Mouse (Mus musculus): ENCODE data around the gene Clybl. TPM values are rescaled to one million over a fixed set of nuclear protein-coding genes. Genes with fewer than 3 reads are reported as not detected.

Gene Clybl
- polyA plus RNA-seq, 1 experiment from 2014 or later, result 8.1 TPM

GRCm38 (mm10) chr14:122280309-122281071, 99.0 kb downstream of the Clybl start:
- WGBS (ENCODE audit: missing documents), result 90% methylated on average over 21 of the region's 21 CpGs
- Histone ChIP-seq H3K4me3 (ENCODE audit: inconsistent target) (no peak overlapping the region), H3K79me2 (ENCODE audit: inconsistent target) (no peaks in the 10 kb centered on the region), H3K27ac (no peak overlapping the region), H3K36me3 (ENCODE audit: inconsistent target) (no peaks in the 10 kb centered on the region)

DNA sequence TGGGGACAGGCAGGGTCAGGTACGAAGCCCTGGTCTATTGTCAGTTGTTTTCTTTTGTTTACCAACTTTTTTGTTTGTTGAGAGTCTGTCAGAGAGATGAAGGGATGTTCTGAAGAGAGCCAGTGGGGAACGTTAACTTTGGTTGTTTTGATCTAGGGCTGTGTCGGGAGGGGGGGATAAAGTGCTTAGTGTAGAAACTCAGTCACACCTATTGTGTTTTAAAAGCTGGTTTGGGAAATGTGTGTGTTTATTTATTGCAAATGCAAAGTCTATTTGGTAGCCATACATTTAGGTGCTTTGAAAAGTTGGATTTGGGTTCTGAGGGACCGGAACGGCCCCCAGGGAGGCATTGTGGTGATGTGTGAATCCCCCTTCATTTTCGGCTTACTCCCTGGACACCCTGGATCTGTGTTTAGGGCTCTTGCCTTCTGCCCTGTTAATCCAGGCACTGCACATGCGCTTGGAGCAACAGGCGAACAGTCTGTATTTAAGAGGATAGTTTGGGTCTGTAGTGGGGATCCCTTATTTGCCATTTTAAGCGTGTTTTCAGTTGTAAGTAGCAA, 99.6 kb downstream of the Clybl start:
- H3K36me3 ChIP-seq (ENCODE audit: inconsistent target), result no peaks in the 10 kb centered on the region
- 87% methylated on average over 9 of the region's 9 CpGs for WGBS (ENCODE audit: missing documents)

GRCm38 (mm10) chr14:122283959-122284358, 102.5 kb downstream of the Clybl start:
- Histone ChIP-seq H3K36me3 (ENCODE audit: inconsistent target) (no peaks in the 10 kb centered on the region), H3K4me3 (ENCODE audit: inconsistent target) (no peak overlapping the region), H3K79me2 (ENCODE audit: inconsistent target) (no peaks in the 10 kb centered on the region), H3K27ac (no peak overlapping the region)
- WGBS (ENCODE audit: missing documents), result 94% methylated on average over 5 of the region's 5 CpGs

More for the DNA sequence above, 99.6 kb downstream of the Clybl start:
- Histone ChIP-seq H3K27ac (no peak overlapping the region), H3K4me3 (ENCODE audit: inconsistent target) (no peak overlapping the region), H3K79me2 (ENCODE audit: inconsistent target) (no peaks in the 10 kb centered on the region)

- Histone ChIP-seq H3K79me2 (ENCODE audit: inconsistent target) (no peaks in the 10 kb centered on the region), H3K4me3 (ENCODE audit: inconsistent target) (no peak overlapping the region), H3K36me3 (ENCODE audit: inconsistent target) (no peaks in the 10 kb centered on the region), H3K27ac (no peak overlapping the region)
- WGBS (ENCODE audit: missing documents), result 40% methylated on average over 4 of the region's 4 CpGs
These were observed 114.9 kb downstream of the Clybl start for GRCm38 (mm10) chr14:122296399-122296798.

- 17% methylated on average over 1 of the region's 2 CpGs for WGBS (ENCODE audit: missing documents)
- Histone ChIP-seq H3K4me3 (ENCODE audit: inconsistent target) (no peak overlapping the region), H3K79me2 (ENCODE audit: inconsistent target) (no peaks in the 10 kb centered on the region), H3K36me3 (ENCODE audit: inconsistent target) (no peaks in the 10 kb centered on the region), H3K27ac (no peak overlapping the region)
These were observed 115.4 kb downstream of the Clybl start for GRCm38 (mm10) chr14:122296864-122297263.

- Histone ChIP-seq H3K36me3 (ENCODE audit: inconsistent target) (no peaks in the 10 kb centered on the region), H3K27ac (no peak overlapping the region), H3K79me2 (ENCODE audit: inconsistent target) (no peaks in the 10 kb centered on the region), H3K4me3 (ENCODE audit: inconsistent target) (no peak overlapping the region)
- WGBS (ENCODE audit: missing documents), result 94% methylated on average over 11 of the region's 11 CpGs
These were observed 116.0 kb downstream of the Clybl start for GRCm38 (mm10) chr14:122297386-122298109.

- Histone ChIP-seq H3K27ac (no peak overlapping the region), H3K79me2 (ENCODE audit: inconsistent target) (no peaks in the 10 kb centered on the region), H3K36me3 (ENCODE audit: inconsistent target) (no peaks in the 10 kb centered on the region), H3K4me3 (ENCODE audit: inconsistent target) (no peak overlapping the region)
- 89% methylated on average over 11 of the region's 11 CpGs for WGBS (ENCODE audit: missing documents)
These were observed 118.8 kb downstream of the Clybl start for GRCm38 (mm10) chr14:122300261-122300660.

DNA sequence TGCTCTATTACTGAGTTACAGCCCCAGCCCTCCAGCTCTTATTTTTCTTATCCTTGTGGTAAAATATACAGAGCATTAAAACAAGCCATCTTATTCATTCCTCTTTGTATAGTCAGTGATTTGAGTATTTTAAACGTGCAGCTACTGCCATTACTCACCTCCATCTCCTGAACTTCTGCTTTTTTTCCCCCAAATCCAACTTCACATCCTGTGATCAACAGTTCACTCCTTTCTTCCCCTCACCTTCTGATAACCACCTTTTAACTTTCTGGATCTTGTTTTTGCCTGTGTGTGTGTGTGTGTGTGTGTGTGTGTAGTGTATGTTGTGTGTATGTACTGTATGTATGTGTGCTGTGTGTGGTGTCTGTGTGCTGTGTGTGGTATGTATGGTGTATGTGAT, 122.3 kb downstream of the Clybl start:
- H3K27ac ChIP-seq, result no peak overlapping the region
- no peaks in the 10 kb centered on the region for H3K36me3 ChIP-seq (ENCODE audit: inconsistent target)
- 0% methylated on average over 1 of the region's 1 CpGs for WGBS (ENCODE audit: missing documents)
- no peaks in the 10 kb centered on the region for H3K79me2 ChIP-seq (ENCODE audit: inconsistent target)
- H3K4me3 ChIP-seq (ENCODE audit: inconsistent target), result no peak overlapping the region

GRCm38 (mm10) chr14:122305132-122305531, 123.6 kb downstream of the Clybl start:
- 90% methylated on average over 8 of the region's 8 CpGs for WGBS (ENCODE audit: missing documents)
- H3K79me2 ChIP-seq (ENCODE audit: inconsistent target), result no peaks in the 10 kb centered on the region

DNA sequence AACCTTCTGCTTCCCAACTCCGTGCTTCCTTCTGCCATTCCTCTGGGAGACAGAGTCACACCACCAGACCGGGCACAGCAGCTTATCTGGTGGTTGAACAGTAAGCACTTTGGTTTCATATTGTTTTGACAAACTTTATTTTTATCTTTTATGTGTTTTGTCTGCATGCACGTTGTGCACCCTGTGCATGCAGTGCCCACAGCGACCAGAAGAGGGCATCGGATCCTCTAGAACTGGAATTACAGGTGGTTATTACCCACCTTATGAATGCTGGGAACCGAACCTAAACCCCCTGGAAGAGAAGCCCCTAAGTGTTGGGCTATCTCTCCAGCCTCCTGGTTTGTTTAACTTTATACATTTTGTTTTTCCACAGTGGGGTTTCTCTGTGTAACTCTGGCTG, 130.9 kb downstream of the Clybl start:
- no peak overlapping the region for H3K27ac ChIP-seq
- H3K79me2 ChIP-seq (ENCODE audit: inconsistent target), result no peaks in the 10 kb centered on the region
- no peaks in the 10 kb centered on the region for H3K36me3 ChIP-seq (ENCODE audit: inconsistent target)
- WGBS (ENCODE audit: missing documents), result 92% methylated on average over 6 of the region's 6 CpGs
- H3K4me3 ChIP-seq (ENCODE audit: inconsistent target), result no peak overlapping the region

More at GRCm38 (mm10) chr14:122305132-122305531, 123.6 kb downstream of the Clybl start:
- no peak overlapping the region for H3K4me3 ChIP-seq (ENCODE audit: inconsistent target)
- no peak overlapping the region for H3K27ac ChIP-seq
- no peaks in the 10 kb centered on the region for H3K36me3 ChIP-seq (ENCODE audit: inconsistent target)

DNA sequence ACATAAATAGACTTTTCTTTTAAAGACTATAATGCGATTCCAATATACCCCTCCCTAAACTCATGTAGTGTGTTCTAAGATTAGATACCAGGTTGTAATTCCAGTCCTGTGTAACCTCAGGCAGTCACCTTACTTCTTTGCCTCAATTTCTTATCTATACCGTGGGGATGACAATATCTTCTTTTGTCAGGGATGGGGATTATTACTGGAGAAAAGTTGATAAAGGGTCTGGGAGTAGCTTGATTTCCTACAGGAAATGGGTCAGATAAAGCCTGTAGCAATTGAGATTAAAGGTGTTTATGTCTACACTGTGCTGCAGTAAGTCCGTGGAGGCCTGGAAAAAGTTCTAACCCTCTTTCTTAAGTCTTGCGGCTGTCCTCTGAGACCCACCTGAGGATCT, 131.8 kb downstream of the Clybl start:
- no peak overlapping the region for H3K4me3 ChIP-seq (ENCODE audit: inconsistent target)
- H3K27ac ChIP-seq, result no peak overlapping the region
- H3K79me2 ChIP-seq (ENCODE audit: inconsistent target), result no peaks in the 10 kb centered on the region
- 95% methylated on average over 4 of the region's 4 CpGs for WGBS (ENCODE audit: missing documents)
- no peaks in the 10 kb centered on the region for H3K36me3 ChIP-seq (ENCODE audit: inconsistent target)

- no peak overlapping the region for H3K4me3 ChIP-seq (ENCODE audit: inconsistent target)
- H3K36me3 ChIP-seq (ENCODE audit: inconsistent target), result no peaks in the 10 kb centered on the region
- no peaks in the 10 kb centered on the region for H3K79me2 ChIP-seq (ENCODE audit: inconsistent target)
- WGBS (ENCODE audit: missing documents), result 95% methylated on average over 12 of the region's 12 CpGs
- no peak overlapping the region for H3K27ac ChIP-seq
These were observed 134.2 kb downstream of the Clybl start for GRCm38 (mm10) chr14:122315743-122316142.

GRCm38 (mm10) chr14:122322136-122322535, 140.6 kb downstream of the Clybl start:
- Histone ChIP-seq H3K79me2 (ENCODE audit: inconsistent target) (no peaks in the 10 kb centered on the region), H3K36me3 (ENCODE audit: inconsistent target) (no peaks in the 10 kb centered on the region), H3K4me3 (ENCODE audit: inconsistent target) (no peak overlapping the region), H3K27ac (no peak overlapping the region)
- WGBS (ENCODE audit: missing documents), result 71% methylated on average over 5 of the region's 5 CpGs

DNA sequence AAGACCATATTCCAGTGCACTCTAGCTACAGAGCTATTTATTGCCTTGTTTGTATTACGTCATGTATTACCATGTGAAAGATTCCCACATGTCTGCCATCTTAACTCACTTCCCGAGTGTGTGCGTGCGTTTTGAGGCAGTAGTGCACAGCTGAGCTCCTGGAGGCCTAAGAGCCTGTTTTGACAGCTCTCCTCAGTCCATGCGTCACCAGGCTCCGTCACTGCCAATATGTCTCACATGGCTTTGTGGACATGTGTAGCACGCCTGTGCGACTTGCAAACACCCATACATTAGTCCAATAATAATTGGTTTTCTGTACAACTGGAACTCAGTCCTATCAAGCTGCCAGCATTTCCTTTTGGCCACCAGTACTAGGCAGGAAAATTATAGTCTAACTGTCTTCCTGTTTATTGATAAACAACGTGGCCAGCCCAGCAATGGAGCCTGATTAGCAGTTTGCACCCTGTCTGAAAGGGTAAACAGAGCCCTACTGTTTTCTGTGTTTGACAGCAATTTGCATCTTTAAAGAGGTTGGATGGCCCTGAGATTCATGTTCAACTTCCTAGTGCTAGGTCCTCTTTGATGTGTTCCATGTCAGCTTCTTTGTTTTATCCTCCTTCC, 142.4 kb downstream of the Clybl start:
- WGBS (ENCODE audit: missing documents), result 90% methylated on average over 9 of the region's 9 CpGs
- no peaks in the 10 kb centered on the region for H3K36me3 ChIP-seq (ENCODE audit: inconsistent target)
- no peak overlapping the region for H3K27ac ChIP-seq
- H3K4me3 ChIP-seq (ENCODE audit: inconsistent target), result no peak overlapping the region
- H3K79me2 ChIP-seq (ENCODE audit: inconsistent target), result no peaks in the 10 kb centered on the region

GRCm38 (mm10) chr14:122330136-122330535, 148.6 kb downstream of the Clybl start:
- Histone ChIP-seq H3K36me3 (ENCODE audit: inconsistent target) (no peaks in the 10 kb centered on the region), H3K79me2 (ENCODE audit: inconsistent target) (no peaks in the 10 kb centered on the region), H3K27ac (no peak overlapping the region), H3K4me3 (ENCODE audit: inconsistent target) (no peak overlapping the region)
- WGBS (ENCODE audit: missing documents), result 90% methylated on average over 9 of the region's 9 CpGs

All from macrophage (primary cell).